Mouse (Mus musculus) intestine, embryonic 16.5 days (tissue): ENCODE measurements around the gene Agtpbp1. TPM values are rescaled to one million over a fixed set of nuclear protein-coding genes. Genes with fewer than 3 reads are reported as not detected.
A peak's percentile ranks its signal among the peaks of the same experiment; 100 is the strongest.

ENCODE experiments used
- ATAC-seq: fragments of 200-750 bp; cut with Nextera tagmentation; 2 replicates; pipeline ENCODE4 v1.8.0; 2017; ENCODE audit warnings: moderate TSS enrichment, moderate library complexity
- H3K27ac ChIP-seq: fragments of 300-500 bp; sonication (generic); 2 replicates; pipeline ENCODE4 v1.5.1; 2014; ENCODE audit warnings: mild to moderate bottlenecking, low read length
- H3K27me3 ChIP-seq: fragments of 300-500 bp; sonication (generic); replicated peaks from 2 replicates; pipeline ENCODE4 v1.6.1; 2014; ENCODE audit warnings: low read length, control low read depth, mixed read lengths; ENCODE audit not compliant: control insufficient read depth, insufficient read depth
- H3K36me3 ChIP-seq: fragments of 300-500 bp; sonication (generic); 2 replicates; pipeline ENCODE4 v1.6.1; 2014; ENCODE audit warnings: low read length, control low read depth; ENCODE audit not compliant: control insufficient read depth, insufficient read depth
- H3K4me1 ChIP-seq: fragments of 300-500 bp; sonication (generic); 2 replicates; pipeline ENCODE4 v1.6.1; 2014; ENCODE audit warnings: low read length, control low read depth, mixed read lengths; ENCODE audit not compliant: control insufficient read depth, insufficient read depth
- H3K4me2 ChIP-seq: fragments of 300-500 bp; sonication (generic); 2 replicates; pipeline ENCODE4 v1.6.1; 2014; ENCODE audit warnings: low read depth, low read length, control low read depth
- H3K4me3 ChIP-seq: fragments of 300-500 bp; sonication (generic); 2 replicates; pipeline ENCODE4 v1.5.1; 2014; ENCODE audit warnings: mild to moderate bottlenecking, low read length
- H3K9ac ChIP-seq: fragments of 300-500 bp; sonication (generic); 2 replicates; pipeline ENCODE4 v1.6.1; 2014; ENCODE audit warnings: low read depth, low read length
- H3K9me3 ChIP-seq: fragments of 300-500 bp; sonication (generic); 2 replicates; pipeline ENCODE4 v1.6.1; 2016; ENCODE audit warnings: low read length, control low read depth; ENCODE audit not compliant: control insufficient read depth
- WGBS: fragments of 180-500 bp; shearing (Covaris S2); extraction: QIAGEN DNeasy Blood & Tissue Kit; methylation state at CpG from one replicate; pipeline ENCODE4 v1.1.7; 2014; 5-methylcytosine and 5-hydroxymethylcytosine counted together
- polyA plus RNA-seq: library from polyadenylated mRNA; unstranded; fragments of >200 nt; fragmentation: Nextera tagmentation; extraction: Ambion mirVana; gene quantifications from 2 replicates; pipeline ENCODE4 v1.2.1, GENCODE M21; 2015

Agtpbp1 gene
- polyA plus RNA-seq, 1 experiment from 2014 or later, result 10.2 TPM

- H3K4me3 ChIP-seq, result no peak overlapping the region
- ATAC-seq, result no peak
Measured at GRCm38 (mm10) chr13:59468181-59468802, 116.7 kb downstream of the Agtpbp1 start.

GRCm38 (mm10) chr13:59467591-59467990 lies 117.4 kb downstream of the Agtpbp1 start:
- Histone ChIP-seq H3K4me3 (no peak overlapping the region), H3K27ac (no peak overlapping the region), H3K9me3 (no peaks in the 10 kb centered on the region), H3K36me3 (no peaks in the 10 kb centered on the region), H3K27me3 (no peaks in the 10 kb centered on the region), H3K9ac (no peak overlapping the region), H3K4me2 (no peak overlapping the region), H3K4me1 (no peaks in the 10 kb centered on the region)
- no peak for ATAC-seq
- 59% methylated on average over 3 of the region's 3 CpGs for WGBS

More at GRCm38 (mm10) chr13:59468181-59468802, 116.7 kb downstream of the Agtpbp1 start:
- Histone ChIP-seq H3K36me3 (no peaks in the 10 kb centered on the region), H3K9ac (no peak overlapping the region), H3K4me1 (no peaks in the 10 kb centered on the region), H3K27ac (no peak overlapping the region), H3K4me2 (no peak overlapping the region), H3K9me3 (no peaks in the 10 kb centered on the region), H3K27me3 (no peaks in the 10 kb centered on the region)
- 79% methylated on average over 8 of the region's 8 CpGs for WGBS

- no peak overlapping the region for H3K4me3 ChIP-seq
- H3K27ac ChIP-seq, result no peak overlapping the region
- no peaks in the 10 kb centered on the region for H3K4me1 ChIP-seq
- no peak overlapping the region for H3K4me2 ChIP-seq
- no peaks in the 10 kb centered on the region for H3K9me3 ChIP-seq
- no peaks in the 10 kb centered on the region for H3K27me3 ChIP-seq
- no peak overlapping the region for H3K9ac ChIP-seq
- ATAC-seq, result no peak
- WGBS, result 85% methylated on average over 3 of the region's 3 CpGs
- no peaks in the 10 kb centered on the region for H3K36me3 ChIP-seq
Measured at GRCm38 (mm10) chr13:59460958-59461357, 124.1 kb downstream of the Agtpbp1 start.

DNA sequence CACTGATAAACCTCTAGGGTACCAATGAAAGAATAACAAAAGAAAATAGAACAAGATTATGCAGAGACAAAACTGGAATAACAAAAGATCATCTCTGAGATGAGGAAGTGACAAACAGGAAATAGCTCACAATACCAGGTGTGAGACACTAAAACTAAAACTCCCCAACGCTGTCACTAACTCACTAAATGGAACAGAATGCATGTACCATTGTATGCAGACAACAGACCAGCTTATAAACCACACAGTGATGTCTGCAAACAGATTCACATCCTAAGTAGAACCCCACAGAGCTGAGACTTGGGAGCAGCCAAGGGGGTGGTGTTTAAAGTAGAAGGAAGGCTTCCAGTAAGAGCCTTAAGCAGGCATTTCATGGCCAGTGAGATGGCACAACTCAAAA lies 128.8 kb downstream of the Agtpbp1 start:
- Histone ChIP-seq H3K9me3 (no peaks in the 10 kb centered on the region), H3K27me3 (no peaks in the 10 kb centered on the region), H3K4me1 (peaks cover 10% of the 10 kb centered on the region; the same call in 1 of the 2 replicates), H3K36me3 (no peaks in the 10 kb centered on the region), H3K4me2 (no peak overlapping the region), H3K27ac (no peak overlapping the region), H3K9ac (no peak overlapping the region), H3K4me3 (no peak overlapping the region)
- WGBS, result 86% methylated on average over 1 of the region's 1 CpGs
- ATAC-seq, result no peak

DNA sequence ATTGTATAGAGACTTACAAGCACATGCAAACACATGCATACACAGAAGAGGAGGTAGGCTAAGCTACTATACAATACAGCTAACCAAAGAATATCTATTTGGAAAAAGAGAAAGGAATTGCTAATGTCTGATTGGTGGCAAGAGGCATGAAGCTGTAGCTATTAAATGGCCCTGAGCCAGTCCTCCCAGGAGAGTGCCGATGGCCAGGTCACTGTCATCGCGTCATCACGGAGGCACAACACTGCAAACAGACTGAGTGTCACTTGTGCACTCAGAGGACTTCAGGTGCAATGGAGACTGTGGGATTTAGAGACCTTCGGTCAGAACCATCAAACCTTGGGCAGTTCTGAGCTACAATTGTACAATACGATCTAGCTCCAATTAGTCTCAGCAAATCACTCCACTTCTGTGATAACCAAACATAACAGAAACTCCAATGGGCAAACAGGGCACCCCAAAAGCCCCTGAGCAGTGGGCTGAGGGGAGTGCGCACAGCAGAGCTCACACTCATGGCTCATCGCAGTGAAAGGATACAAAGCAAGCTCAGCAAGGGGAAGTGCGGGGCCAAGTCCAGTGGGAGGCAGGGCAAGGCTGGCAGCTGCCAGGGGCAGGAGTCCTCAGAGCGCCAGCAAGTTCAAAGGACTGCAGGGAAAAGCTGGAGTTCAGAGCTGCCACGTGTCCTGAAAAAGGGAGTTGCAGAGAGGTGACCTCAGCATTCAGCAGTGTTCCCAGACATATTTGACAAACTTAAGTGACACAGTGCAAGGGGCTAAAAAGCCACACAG lies 130.8 kb downstream of the Agtpbp1 start:
- WGBS, result 78% methylated on average over 11 of the region's 11 CpGs
- Histone ChIP-seq H3K4me3 (no peak overlapping the region), H3K36me3 (no peaks in the 10 kb centered on the region), H3K9ac (no peak overlapping the region), H3K9me3 (no peaks in the 10 kb centered on the region), H3K4me1 (peaks cover 10% of the 10 kb centered on the region; the same call in 1 of the 2 replicates), H3K27ac (no peak overlapping the region), H3K4me2 (no peak overlapping the region), H3K27me3 (no peaks in the 10 kb centered on the region)
- peak; percentile 75 for ATAC-seq

DNA sequence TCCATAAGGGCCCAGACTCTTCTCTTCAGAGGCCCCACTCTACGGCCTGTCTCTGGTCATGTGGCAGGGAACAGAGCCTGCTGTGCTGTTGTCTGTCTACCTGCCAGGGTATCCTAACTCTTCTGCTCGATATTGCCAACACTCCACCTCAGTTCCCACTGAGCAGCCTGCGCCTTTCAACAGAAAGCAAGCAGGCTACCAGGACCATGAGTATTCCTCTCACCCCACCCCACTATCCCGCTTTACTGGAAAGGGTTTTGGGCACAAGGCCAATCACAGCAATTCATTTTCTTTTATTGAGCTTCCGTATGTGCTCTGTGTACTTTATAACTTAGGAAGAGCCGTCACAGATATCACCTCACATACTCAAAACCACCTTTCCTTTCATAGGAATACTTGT lies 131.4 kb downstream of the Agtpbp1 start:
- Histone ChIP-seq H3K36me3 (no peaks in the 10 kb centered on the region), H3K27ac (no peak overlapping the region), H3K27me3 (no peaks in the 10 kb centered on the region), H3K4me1 (peaks cover 10% of the 10 kb centered on the region; the same call in 1 of the 2 replicates), H3K9me3 (no peaks in the 10 kb centered on the region), H3K9ac (no peak overlapping the region), H3K4me3 (no peak overlapping the region), H3K4me2 (no peak overlapping the region)
- peak; percentile 57 for ATAC-seq
- 43% methylated on average over 6 of the region's 6 CpGs for WGBS

DNA sequence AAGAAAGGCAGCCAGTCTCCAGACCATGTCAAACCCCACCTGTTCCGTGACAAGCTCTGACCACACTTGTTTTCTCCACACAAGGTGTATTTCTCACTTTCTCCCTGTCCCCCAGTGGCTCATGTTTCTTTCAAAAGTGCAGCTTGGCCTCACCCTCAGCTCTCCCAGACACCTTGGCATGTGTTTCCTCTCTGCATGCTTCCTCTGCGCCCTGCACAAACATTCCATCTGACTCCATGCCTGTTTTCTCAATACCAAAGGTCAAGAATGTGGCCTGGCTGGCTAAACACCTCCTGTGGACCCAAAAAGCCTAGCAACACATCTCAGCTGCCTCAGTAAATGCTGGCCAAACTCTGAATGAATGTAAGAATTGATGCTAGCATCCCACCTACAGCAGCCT lies 132.0 kb downstream of the Agtpbp1 start:
- no peaks in the 10 kb centered on the region for H3K9me3 ChIP-seq
- ATAC-seq, result peak; percentile 32; the same call in 1 of the 2 replicates
- H3K9ac ChIP-seq, result no peak overlapping the region
- no peak overlapping the region for H3K27ac ChIP-seq
- WGBS, result 59% methylated on average over 2 of the region's 2 CpGs
- no peak overlapping the region for H3K4me3 ChIP-seq
- H3K4me2 ChIP-seq, result no peak overlapping the region
- no peaks in the 10 kb centered on the region for H3K36me3 ChIP-seq
- H3K27me3 ChIP-seq, result no peaks in the 10 kb centered on the region
- peaks cover 10% of the 10 kb centered on the region; the same call in 1 of the 2 replicates for H3K4me1 ChIP-seq

GRCm38 (mm10) chr13:59450840-59451239 lies 134.2 kb downstream of the Agtpbp1 start:
- H3K9me3 ChIP-seq, result no peaks in the 10 kb centered on the region
- no peak overlapping the region for H3K4me3 ChIP-seq
- no peaks in the 10 kb centered on the region for H3K27me3 ChIP-seq
- H3K36me3 ChIP-seq, result no peaks in the 10 kb centered on the region
- no peak overlapping the region for H3K4me2 ChIP-seq
- WGBS, result 89% methylated on average over 10 of the region's 10 CpGs
- no peak overlapping the region for H3K27ac ChIP-seq
- no peak overlapping the region for H3K9ac ChIP-seq
- ATAC-seq, result no peak
- peaks cover 10% of the 10 kb centered on the region; the same call in 1 of the 2 replicates for H3K4me1 ChIP-seq

- 83% methylated on average over 7 of the region's 7 CpGs for WGBS
Measured at GRCm38 (mm10) chr13:59447130-59447529, 137.9 kb downstream of the Agtpbp1 start.

More at GRCm38 (mm10) chr13:59447130-59447529, 137.9 kb downstream of the Agtpbp1 start:
- no peak overlapping the region for H3K4me2 ChIP-seq
- ATAC-seq, result no peak
- H3K27me3 ChIP-seq, result no peaks in the 10 kb centered on the region
- H3K36me3 ChIP-seq, result no peaks in the 10 kb centered on the region
- no peaks in the 10 kb centered on the region for H3K4me1 ChIP-seq
- H3K9ac ChIP-seq, result no peak overlapping the region
- H3K9me3 ChIP-seq, result no peaks in the 10 kb centered on the region
- no peak overlapping the region for H3K4me3 ChIP-seq
- no peak overlapping the region for H3K27ac ChIP-seq
